Mouse (Mus musculus) heart, embryonic 13.5 days (tissue): ENCODE measurements around the gene Zranb1. TPM values are rescaled to one million over a fixed set of nuclear protein-coding genes. Genes with fewer than 3 reads are reported as not detected.

ENCODE experiments used
- polyA plus RNA-seq: library from polyadenylated mRNA; unstranded; fragments of >200 nt; fragmentation: Nextera tagmentation; extraction: Ambion mirVana; gene quantifications from 2 replicates; pipeline ENCODE4 v1.2.1, GENCODE M21; 2015

The Zranb1 gene
- polyA plus RNA-seq, 1 experiment from 2014 or later = 7.5 TPM

Other genes starting within 250 kb of the Zranb1 start
- gene Fam53b, start 117.3 kb upstream of the Zranb1 start, polyA plus RNA-seq = 12.5 and 15.7 TPM in 2 replicates
- gene Eef1akmt2, start 78.5 kb upstream of the Zranb1 start, polyA plus RNA-seq = 38.5 and 40.3 TPM in 2 replicates
- 25.7 and 28.9 TPM in 2 replicates for gene Abraxas2, start 71.9 kb upstream of the Zranb1 start, polyA plus RNA-seq
- gene Fgfr2, start 192.2 kb downstream of the Zranb1 start, polyA plus RNA-seq = 19.2 and 22.5 TPM in 2 replicates
- 46.8 and 50.6 TPM in 2 replicates for gene Ctbp2, start 193.2 kb downstream of the Zranb1 start, polyA plus RNA-seq